Mouse (Mus musculus) megakaryocyte-erythroid progenitor cell, adult 5 weeks (primary cell): ENCODE measurements around the gene Fen1. TPM values are rescaled to one million over a fixed set of nuclear protein-coding genes. Genes with fewer than 3 reads are reported as not detected.

Experiments
- polyA plus RNA-seq: library from polyadenylated mRNA; stranded (reverse); fragments of >175 nt; gene quantifications from 2 replicates; pipeline ENCODE4 v1.2.3, GENCODE M21; 2012

The Fen1 gene
- 55.7 and 59.9 TPM in 2 replicates for polyA plus RNA-seq

GRCm38 (mm10) chr19:10203848-10204615, at the start of gene Fen1, which contains the start of gene Tmem258:
Gene Fen1, minus strand, starts transcription at chr19:10204169.
Gene Tmem258, plus strand, starts transcription at chr19:10204014.

DNA sequence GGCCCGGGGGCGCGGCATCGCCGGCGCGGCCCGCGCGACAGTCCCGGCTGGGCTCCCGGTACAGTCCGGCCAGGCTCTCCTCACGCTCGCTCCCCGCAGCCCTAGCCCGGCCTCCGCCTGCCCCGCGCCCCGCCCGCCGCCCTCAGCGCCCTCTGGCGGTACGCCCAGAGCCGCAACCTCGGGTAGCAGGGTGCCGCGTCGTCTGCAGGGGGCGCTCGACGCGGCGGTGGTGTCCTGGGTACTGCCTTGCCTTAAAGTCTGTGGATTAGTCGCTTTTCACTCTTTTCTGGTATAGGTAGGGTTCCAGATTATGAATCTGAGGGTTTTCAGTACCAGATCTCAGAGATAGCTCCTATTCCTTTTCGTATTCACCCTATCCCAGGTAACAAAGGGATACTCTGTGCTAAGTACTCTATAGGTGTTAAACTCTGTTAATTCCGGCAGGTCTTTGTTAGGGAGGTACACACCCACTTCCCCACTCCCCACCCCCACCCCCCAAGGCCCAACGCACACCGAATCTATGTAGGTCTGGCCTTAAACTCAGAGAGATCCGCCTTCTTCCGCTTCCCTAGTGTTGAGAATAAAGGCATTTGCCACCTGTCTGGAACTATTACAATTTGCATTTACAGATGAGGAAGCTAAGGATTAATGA, 36.8 kb upstream of the Fen1 start, which contains the start of gene Myrf:
Myrf (minus strand) TSS at position 95 of the 652 bp plus-strand sequence.

DNA sequence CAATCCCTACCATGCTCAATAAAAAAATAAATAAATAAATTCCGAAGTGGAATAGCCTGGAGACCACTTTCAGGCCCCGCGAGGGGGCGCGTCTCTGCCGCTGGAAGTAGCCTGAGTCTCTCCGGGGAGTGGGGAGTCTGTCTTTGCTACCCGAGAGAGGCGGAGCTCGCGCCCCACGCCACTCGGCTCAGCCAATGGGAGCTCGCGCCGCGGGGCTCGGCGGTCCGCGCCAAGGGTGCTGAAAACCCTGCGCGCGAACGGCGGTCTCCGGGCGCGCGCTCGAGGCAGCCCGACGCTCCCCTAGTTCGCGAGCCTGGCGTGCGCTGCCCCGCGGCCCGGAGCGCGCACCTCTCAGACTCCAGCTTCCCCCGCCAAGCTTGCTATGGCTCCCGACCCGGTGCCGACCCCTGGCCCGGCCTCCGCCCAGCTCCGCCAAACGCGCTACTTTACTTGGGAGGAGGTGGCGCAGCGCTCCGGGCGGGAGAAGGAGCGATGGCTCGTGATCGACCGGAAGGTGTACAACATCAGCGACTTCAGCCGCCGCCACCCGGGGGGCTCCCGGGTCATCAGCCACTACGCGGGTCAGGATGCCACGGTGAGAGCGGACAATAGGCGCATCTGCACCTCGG, 21.2 kb downstream of the Fen1 start, which contains the start of gene Fads1:
Fads1 (plus strand) TSS at position 219 of the 629 bp plus-strand sequence.

Other genes with a start within 250 kb of the Fen1 start
- 9,097 and 9,677 TPM in 2 replicates for gene Fth1, start 223.6 kb downstream of the Fen1 start, polyA plus RNA-seq
- 0.15 TPM in 1 of 2 replicates, not detected in the other for gene Best1, start 202.5 kb downstream of the Fen1 start, polyA plus RNA-seq
- gene Rab3il1, start 202.5 kb downstream of the Fen1 start, polyA plus RNA-seq = 5.8 and 6.9 TPM in 2 replicates
- gene Fads3, start 162.6 kb downstream of the Fen1 start, polyA plus RNA-seq = 8.5 and 14.8 TPM in 2 replicates
- gene Fads2, start 102.4 kb downstream of the Fen1 start, polyA plus RNA-seq = 29.3 and 47.5 TPM in 2 replicates
- 35.4 and 39.7 TPM in 2 replicates for gene Fads1, start 21.3 kb downstream of the Fen1 start, polyA plus RNA-seq
- gene Tmem258, start 155 bp downstream of the Fen1 start, polyA plus RNA-seq = 20.8 and 31.6 TPM in 2 replicates
- gene Myrf, start 36.6 kb upstream of the Fen1 start, polyA plus RNA-seq = 0.08 and 0.09 TPM in 2 replicates
- 0.06 and 0.22 TPM in 2 replicates for gene Dagla, start 100.7 kb upstream of the Fen1 start, polyA plus RNA-seq
- gene Syt7, start 184.9 kb upstream of the Fen1 start, polyA plus RNA-seq = 0.04 TPM in 1 of 2 replicates, not detected in the other